Mouse (Mus musculus) yolk sac, embryonic 10.5 days (tissue): ENCODE measurements at regions not wholly inside any gene's neighbourhood (a gene's known extent, or its start where the extent isn't known, plus 50 kb on each side); places are given as distances from the start of the nearest gene placed in this dataset.
A peak's percentile ranks its signal among the peaks of the same experiment; 100 is the strongest.

Experiments
- DNase-seq: peaks from one replicate; pipeline ENCODE4 v3.0.0-alpha.2; 2017; ENCODE audit warnings: low spot score

GRCm38 (mm10) chr5:11983452-11983851 lies 65.6 kb downstream of the 4933402N22Rik start:
- no peak for DNase-seq

DNA sequence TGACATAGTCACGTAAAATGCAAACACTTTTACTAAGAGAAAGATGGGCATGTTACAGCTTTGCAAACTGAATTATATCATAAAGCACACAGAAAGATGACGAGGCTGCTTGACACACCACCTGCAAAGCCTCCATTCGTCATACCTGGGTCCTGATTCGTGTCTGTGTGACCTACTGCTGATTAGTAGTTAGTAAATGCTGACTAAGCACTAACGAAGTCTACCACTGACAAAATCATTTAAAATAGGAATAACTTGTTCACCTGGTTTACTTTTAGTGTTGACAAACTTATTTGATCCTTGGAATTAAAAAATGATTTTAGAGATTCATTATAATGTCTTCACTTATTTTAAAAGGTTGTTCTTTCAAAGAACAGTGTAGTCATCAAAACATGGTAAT lies 71.3 kb downstream of the 4933402N22Rik start:
- no peak for DNase-seq

DNA sequence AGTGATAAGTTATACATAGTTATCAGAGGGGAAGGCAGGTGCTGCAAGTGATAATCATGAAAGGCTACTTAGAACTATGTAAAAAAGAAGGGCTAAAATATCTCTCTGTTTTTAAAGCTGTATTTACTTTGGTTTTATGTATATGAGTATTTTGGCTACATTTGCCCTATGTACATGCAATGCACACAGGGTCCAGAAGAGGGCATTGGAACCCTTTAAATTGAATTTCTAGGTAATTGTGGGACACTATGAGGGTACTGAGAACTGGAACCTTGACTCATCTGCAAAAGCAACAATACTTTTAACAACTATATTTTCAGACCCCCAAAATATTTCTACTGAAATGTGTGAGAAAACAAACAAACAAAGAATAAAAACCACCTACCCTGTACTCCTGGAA lies 82.9 kb downstream of the 4933402N22Rik start:
- DNase-seq: no peak

- no peak for DNase-seq
Observed at GRCm38 (mm10) chr5:12006473-12006872, 88.6 kb downstream of the 4933402N22Rik start.

- no peak for DNase-seq
Observed at GRCm38 (mm10) chr5:12016332-12016731, 98.5 kb downstream of the 4933402N22Rik start.

DNA sequence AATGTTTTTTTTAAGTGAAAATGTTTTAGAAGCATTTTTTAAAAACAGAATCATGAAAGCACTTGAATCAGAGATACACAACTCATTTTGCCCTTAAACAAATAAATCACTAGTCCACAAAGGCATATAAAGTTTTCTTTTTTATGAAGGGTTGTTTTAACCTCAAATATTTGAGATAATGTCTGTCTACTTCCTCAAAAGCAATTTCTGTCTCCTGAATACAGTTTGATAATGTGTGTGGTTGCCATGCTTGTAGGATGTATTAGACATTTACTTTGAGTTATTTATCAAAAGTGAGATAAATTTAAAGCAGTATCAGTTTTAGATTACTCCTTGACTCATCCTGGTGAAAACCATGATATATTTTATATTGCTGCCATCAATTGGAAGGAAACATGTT lies 102.6 kb downstream of the 4933402N22Rik start:
- DNase-seq: no peak

DNA sequence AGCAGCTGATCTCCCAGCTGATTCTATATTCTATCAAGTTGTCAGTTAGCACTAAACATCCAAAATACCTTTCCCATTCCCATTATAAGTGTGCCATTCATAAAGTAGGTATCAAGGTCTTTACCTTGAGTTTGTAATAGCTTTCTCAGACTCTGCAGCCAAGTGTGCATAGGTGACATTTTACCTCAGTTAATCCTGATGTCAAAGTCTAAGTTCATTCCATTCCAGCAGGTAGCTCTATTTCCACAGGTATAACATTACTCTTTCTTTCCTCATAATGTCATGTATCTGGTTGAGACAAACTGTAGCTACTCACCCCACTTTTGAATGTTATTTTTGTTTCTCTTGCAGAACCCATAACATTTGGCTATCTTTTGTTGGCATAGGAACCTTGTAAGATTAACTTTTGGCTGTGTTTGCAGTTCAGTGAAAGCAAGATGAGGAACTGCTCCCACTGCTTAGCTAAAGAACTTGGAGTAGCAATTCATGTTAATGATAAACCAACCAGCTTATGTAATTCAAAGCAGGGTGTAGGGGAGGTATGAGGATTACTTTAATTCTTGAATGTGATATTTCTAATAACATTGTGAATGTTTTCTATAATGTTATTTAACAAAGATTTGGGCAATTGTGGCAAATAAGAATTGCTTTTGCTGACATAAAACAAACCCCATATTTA lies 107.0 kb downstream of the 4933402N22Rik start:
- DNase-seq: no peak

GRCm38 (mm10) chr5:12030002-12030401 lies 112.2 kb downstream of the 4933402N22Rik start:
- peak; percentile 21 for DNase-seq

DNA sequence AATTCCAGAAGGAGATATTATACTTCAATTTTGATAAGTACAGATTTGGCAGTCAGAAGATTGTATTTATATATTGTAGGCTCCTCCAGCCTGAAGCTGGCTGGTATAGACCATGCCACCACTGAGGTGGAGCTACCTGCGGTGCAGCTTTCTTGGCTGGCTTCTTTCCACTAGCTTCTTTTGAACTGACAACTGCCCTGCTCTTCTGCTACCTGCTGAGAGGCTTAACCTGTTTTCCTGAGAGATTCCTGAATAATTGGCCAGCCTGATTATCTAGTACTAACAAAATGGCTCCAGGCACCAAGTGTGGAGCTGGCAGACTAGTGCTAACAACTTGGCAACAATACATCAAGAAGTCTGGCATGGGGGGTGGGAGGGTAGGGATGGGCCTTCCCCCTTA lies 132.0 kb downstream of the 4933402N22Rik start:
- no peak for DNase-seq

DNA sequence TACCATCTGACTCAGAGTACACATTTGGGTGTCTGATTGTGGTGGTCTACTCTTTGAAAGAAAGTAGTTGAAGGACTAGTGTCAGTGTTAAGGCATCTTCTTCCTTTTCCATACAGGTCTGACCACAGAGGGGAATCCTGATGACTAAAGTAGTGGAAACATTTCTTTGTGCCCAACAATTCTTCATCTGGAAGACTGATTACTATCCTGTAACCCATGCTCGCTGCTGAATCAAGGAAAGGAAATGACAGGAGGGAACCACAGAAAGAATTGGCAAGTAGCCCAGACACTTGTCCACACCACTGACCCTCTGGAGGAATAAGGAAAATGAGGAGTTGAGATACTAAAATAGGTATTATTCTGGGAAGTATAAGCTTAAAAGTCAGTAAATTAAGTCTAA lies 162.3 kb downstream of the 4933402N22Rik start:
- no peak for DNase-seq

GRCm38 (mm10) chr5:12093680-12094079 lies 175.8 kb downstream of the 4933402N22Rik start:
- no peak for DNase-seq

- DNase-seq: no peak
Observed at GRCm38 (mm10) chr5:12116587-12117354, 198.9 kb downstream of the 4933402N22Rik start.

DNA sequence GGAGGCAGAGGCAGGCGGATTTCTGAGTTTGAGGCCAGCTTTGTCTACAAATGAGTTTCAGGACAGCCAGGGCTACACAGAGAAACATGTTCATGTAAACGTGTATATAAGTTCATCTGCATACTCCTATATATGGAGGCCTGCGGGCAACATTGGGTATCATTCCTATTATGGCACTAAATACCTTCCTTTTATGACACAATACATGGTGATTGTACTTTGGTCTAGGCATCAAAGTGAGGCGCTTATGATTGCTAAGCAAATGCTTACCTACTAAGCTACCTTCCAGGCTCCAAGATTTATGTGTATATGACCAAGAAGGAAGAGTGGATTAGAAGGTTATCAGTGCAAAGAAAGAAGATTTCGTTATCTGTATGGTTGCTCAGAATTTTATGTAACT lies 207.1 kb downstream of the 4933402N22Rik start:
- no peak for DNase-seq

- DNase-seq: no peak
Observed at GRCm38 (mm10) chr5:12127484-12128265, 209.8 kb downstream of the 4933402N22Rik start.

- no peak for DNase-seq
Observed at GRCm38 (mm10) chr5:12138961-12139360, 221.1 kb downstream of the 4933402N22Rik start.

GRCm38 (mm10) chr5:12153295-12153694 lies 229.9 kb upstream of the Sema3d start:
- no peak for DNase-seq

- DNase-seq: no peak
Observed at GRCm38 (mm10) chr5:12154551-12155091, 228.6 kb upstream of the Sema3d start.

DNA sequence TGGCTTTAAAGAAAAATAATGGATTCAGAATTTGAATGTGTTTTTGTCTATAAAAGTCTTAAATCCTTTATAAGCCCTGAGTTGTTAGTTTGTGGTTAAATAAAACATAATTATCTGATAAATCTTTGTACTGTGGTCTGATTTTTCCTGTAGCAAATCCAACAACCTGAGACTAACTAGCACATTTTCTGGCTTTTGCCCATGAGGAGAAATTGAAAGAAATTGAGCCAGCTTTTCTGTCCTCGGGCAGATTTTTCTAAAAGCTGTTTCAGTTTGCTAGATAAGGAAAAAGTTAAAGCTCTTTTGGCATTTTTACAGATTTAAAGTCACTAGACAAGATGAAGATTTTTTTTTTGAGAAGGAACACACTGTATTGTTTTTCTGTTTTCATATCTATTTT lies 191.5 kb upstream of the Sema3d start:
- no peak for DNase-seq

GRCm38 (mm10) chr5:12207452-12207851 lies 175.7 kb upstream of the Sema3d start:
- no peak for DNase-seq

DNA sequence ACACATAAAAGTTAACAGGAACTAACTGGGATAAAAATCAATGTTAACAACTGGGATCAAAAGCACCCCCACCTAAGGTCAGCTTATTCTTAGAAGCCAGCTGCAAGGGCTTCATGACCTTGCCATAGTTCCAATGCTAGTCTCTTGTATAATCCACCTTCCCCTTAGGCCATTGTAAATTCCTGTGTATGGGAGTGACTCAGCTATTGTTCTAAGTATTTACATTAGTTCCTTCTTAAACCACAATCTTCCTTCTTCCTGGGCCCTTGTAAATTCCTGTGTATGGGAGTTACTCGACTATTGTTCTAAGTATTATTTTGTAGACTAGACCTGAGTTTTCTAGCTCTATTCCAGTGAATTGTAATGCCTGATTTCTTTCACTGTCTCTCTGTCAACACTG lies 173.6 kb upstream of the Sema3d start:
- no peak for DNase-seq

DNA sequence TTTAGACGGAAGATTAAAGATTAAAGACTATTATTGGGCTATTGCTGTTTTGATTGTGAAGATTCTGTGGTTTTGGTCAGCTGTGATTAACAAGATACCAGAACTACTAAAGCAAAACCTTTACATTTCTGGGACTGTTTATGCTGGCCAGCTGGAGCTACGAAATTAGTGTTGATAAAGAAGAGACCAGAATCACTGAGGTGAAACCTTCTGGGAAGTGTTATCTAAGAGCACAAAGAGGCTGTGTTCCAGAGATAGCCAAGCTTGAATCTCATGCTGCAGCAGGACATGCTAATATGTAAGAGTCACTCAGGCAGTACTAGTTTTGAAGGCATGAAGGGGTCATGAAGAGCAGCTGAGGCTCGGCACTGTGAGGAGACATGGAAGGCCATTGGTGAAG lies 169.7 kb upstream of the Sema3d start:
- no peak for DNase-seq

DNA sequence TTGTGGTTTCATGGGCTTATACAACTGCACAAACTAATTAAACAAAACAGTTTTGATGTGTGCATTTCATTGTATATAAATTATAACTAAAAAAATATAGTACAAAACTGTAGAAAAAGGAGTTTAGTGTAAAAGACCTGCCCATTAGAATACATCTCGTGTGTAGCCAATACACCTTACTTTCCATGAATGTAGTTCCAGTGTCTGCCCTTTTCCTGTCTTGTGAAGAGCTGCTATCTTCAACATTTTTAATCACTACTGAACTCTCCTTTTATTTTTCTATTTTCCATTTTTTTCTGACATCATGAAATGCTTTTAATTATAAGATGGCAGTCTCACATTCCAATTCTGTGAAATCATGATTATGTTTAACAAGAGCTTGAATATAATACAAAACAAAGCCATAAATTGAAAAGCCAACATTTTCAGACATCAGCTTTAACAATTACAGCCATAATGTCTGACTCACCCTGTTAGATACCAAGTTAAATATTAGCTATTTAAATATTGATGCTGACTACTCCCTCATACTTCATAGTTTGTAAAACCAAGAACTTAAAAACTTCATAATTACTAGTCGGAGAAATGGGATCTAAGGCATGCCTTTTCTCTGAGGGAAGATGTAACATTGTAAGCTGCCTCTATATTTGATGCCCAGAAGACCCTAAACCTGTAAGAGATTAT lies 163.6 kb upstream of the Sema3d start:
- DNase-seq: no peak
